Mouse (Mus musculus) urinary bladder, adult 18-20 months (tissue): ENCODE data around the gene Jmjd1c.
A peak's percentile ranks its signal among the peaks of the same experiment; 100 is the strongest.
"Not testable (repeated sequence)": the region's sequence is repeated elsewhere in the genome, so short reads cannot be mapped to it uniquely, and the experiment has no call there.

Experiments
- DNase-seq, 2 experiments: peaks; one replicate each; pipeline ENCODE4 v3.0.0; 2022; ENCODE audit warnings: low spot score in 2 of 2, mixed read lengths in 2 of 2

Gene Jmjd1c

GRCm38 (mm10) chr10:67104543-67104942 lies 8.6 kb downstream of the Jmjd1c start:
- no peak for DNase-seq

- DNase-seq, result no peak
These were observed 9.6 kb downstream of the Jmjd1c start for GRCm38 (mm10) chr10:67105331-67106217.

GRCm38 (mm10) chr10:67106400-67106799 lies 10.5 kb downstream of the Jmjd1c start:
- no peak for DNase-seq

GRCm38 (mm10) chr10:67107017-67107761 lies 11.3 kb downstream of the Jmjd1c start:
- no peak for DNase-seq

- no peak for DNase-seq
These were observed 12.2 kb downstream of the Jmjd1c start for GRCm38 (mm10) chr10:67108096-67108495.

- DNase-seq, result no peak
These were observed 13.7 kb downstream of the Jmjd1c start for GRCm38 (mm10) chr10:67109635-67110034.

- no peak for DNase-seq
These were observed 15.3 kb downstream of the Jmjd1c start for GRCm38 (mm10) chr10:67111044-67111798.

- no peak for DNase-seq
These were observed 15.9 kb downstream of the Jmjd1c start for GRCm38 (mm10) chr10:67111799-67112177.

GRCm38 (mm10) chr10:67112967-67113366 lies 17.0 kb downstream of the Jmjd1c start:
- DNase-seq, result not testable (repeated sequence)

GRCm38 (mm10) chr10:67113833-67114232 lies 17.9 kb downstream of the Jmjd1c start:
- DNase-seq, result no peak

GRCm38 (mm10) chr10:67115115-67115514 lies 19.2 kb downstream of the Jmjd1c start:
- no peak for DNase-seq

GRCm38 (mm10) chr10:67115666-67116091 lies 19.8 kb downstream of the Jmjd1c start:
- no peak for DNase-seq

- DNase-seq, result no peak
These were observed 20.3 kb downstream of the Jmjd1c start for GRCm38 (mm10) chr10:67116251-67116650.

GRCm38 (mm10) chr10:67119291-67119690 lies 23.4 kb downstream of the Jmjd1c start:
- no peak for DNase-seq

GRCm38 (mm10) chr10:67120180-67120579 lies 24.3 kb downstream of the Jmjd1c start:
- DNase-seq, result no peak

GRCm38 (mm10) chr10:67120640-67121039 lies 24.7 kb downstream of the Jmjd1c start:
- DNase-seq, result no peak

- no peak for DNase-seq
These were observed 27.8 kb downstream of the Jmjd1c start for GRCm38 (mm10) chr10:67123756-67124155.

GRCm38 (mm10) chr10:67124156-67124555 lies 28.2 kb downstream of the Jmjd1c start:
- no peak for DNase-seq

- peak in 1 of 2 experiments; percentile 37 for DNase-seq
These were observed 30.3 kb downstream of the Jmjd1c start for GRCm38 (mm10) chr10:67126061-67126858.

- peak in 1 of 2 experiments; percentile 47 for DNase-seq
These were observed 31.2 kb downstream of the Jmjd1c start for GRCm38 (mm10) chr10:67126859-67127758.
